10 mouse cellular contexts compared by ENCODE assay signal in the genomic region with DNA sequence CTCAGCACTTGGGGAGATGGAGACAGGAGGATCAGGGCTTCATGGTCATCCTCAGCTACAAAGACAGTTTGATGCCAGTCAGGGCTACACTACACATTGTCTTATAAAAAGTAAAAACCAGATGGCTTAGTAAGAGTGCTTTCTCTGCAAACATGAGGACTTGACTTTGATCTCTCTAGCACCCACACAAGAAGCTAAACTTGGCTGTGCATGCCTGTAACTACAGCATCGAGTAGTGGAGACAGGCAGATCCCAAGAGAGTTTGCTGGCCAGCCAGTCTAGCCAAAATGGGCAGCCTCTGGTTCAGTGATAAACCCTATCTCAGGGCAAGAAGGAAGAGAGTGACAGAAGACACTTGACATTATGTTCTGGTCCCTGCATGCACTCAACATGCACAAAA.
"Had no signal": no experiment of that assay in that cellular context is flagged by ENCODE, and none has a peak within 500 bp of the region (broad histone marks: within the 10 kb centered on the region; RNA-seq: fewer than 3 reads in every experiment).

No protein-coding gene starts in this region.

- H3K4me3 ChIP-seq: kidney, embryonic 15.5 days; limb, embryonic 13.5 days; midbrain, embryonic 13.5 days had no signal

- H3K9me3 ChIP-seq: kidney, embryonic 15.5 days; limb, embryonic 13.5 days; midbrain, embryonic 13.5 days had no signal

- DNase-seq: kidney, postnatal 14 days; lung, adult 18-20 months; lung, postnatal 36 days; thymus, adult 18-20 months; thymus, postnatal 14 days had no signal

- H3K36me3 ChIP-seq: kidney, embryonic 15.5 days; limb, embryonic 13.5 days; midbrain, embryonic 13.5 days had no signal

- ATAC-seq: midbrain, embryonic 13.5 days had no signal

- H3K4me1 ChIP-seq: kidney, embryonic 15.5 days; limb, embryonic 13.5 days; midbrain, embryonic 13.5 days had no signal

- H3K27ac ChIP-seq: kidney, embryonic 15.5 days; limb, embryonic 13.5 days; liver, embryonic 14.5 days; midbrain, embryonic 13.5 days; stomach, postnatal 0 days had no signal

- H3K9ac ChIP-seq: kidney, embryonic 15.5 days; limb, embryonic 13.5 days; liver, embryonic 14.5 days; midbrain, embryonic 13.5 days had no signal

- H3K27me3 ChIP-seq: kidney, embryonic 15.5 days; midbrain, embryonic 13.5 days had no signal

- H3K4me2 ChIP-seq: kidney, embryonic 15.5 days; limb, embryonic 13.5 days; midbrain, embryonic 13.5 days had no signal
